Mouse (Mus musculus) gastrocnemius, postnatal 14 days (tissue): ENCODE measurements around the gene Slf1. TPM values are rescaled to one million over a fixed set of nuclear protein-coding genes. Genes with fewer than 3 reads are reported as not detected.

Source experiments
- DNase-seq: peaks from one replicate; pipeline ENCODE4 v3.0.0; 2021; ENCODE audit warnings: mixed read lengths
- intact Hi-C: fragments of 180-260 bp; cut with DNase I; formaldehyde crosslinking; loops from one replicate; pipeline ENCODE4 v1.15.1; 2025; ENCODE audit warnings: low total_unique reads
- total RNA-seq, 2 experiments: library from RNA; stranded (reverse); gene quantifications; 2 replicates each; pipeline ENCODE4 v1.2.3; 2021

Slf1 gene
- total RNA-seq, 2 experiments from 2014 or later, result 4.1 to 4.7 TPM

GRCm38 (mm10) chr13:77003684-77004083, 131.6 kb downstream of the Slf1 start:
- intact Hi-C loops, result no loop called here

GRCm38 (mm10) chr13:77002628-77003027, 132.6 kb downstream of the Slf1 start:
- intact Hi-C loops, result no loop called here
- DNase-seq, result no peak

More at GRCm38 (mm10) chr13:77003684-77004083, 131.6 kb downstream of the Slf1 start:
- no peak for DNase-seq

Other genes with a start within 250 kb of the Slf1 start
- gene 2210408I21Rik, start 67 bp upstream of the Slf1 start, total RNA-seq, result 1 to 10 TPM; 2.8 to 3.6 TPM